Mouse (Mus musculus): ENCODE measurements around the gene Slc30a3.

- TF ChIP-seq CTCF (IDR thresholded peaks at IDR 0.05; ENCODE audit: low read depth) (no peak), EP300 (IDR thresholded peaks at IDR 0.05; ENCODE audit: low read depth) (no peak)
Measured at GRCm38 (mm10) chr5:31082935-31083625, 25.0 kb downstream of the Slc30a3 start.
